Mouse (Mus musculus) olfactory bulb, adult 2 months (tissue): Measurements from ENCODE around the gene Hcfc2.

ENCODE experiments used
- CTCF ChIP-seq: fragments of 200-500 bp; IDR thresholded peaks from 2 replicates; pipeline ENCODE4 v1.5.1; 2012; ENCODE audit warnings: low read depth, mild to moderate bottlenecking, low read length, moderate library complexity; ENCODE audit not compliant: insufficient read depth
- POLR2A ChIP-seq: fragments of 200-500 bp; IDR thresholded peaks from 2 replicates; pipeline ENCODE4 v1.6.1; 2012; ENCODE audit warnings: mild to moderate bottlenecking, low read depth, low read length, moderate library complexity; ENCODE audit not compliant: insufficient read depth

- TF ChIP-seq CTCF (no peak), POLR2A (no peak)
Measured at GRCm38 (mm10) chr10:82690494-82690893, 5.5 kb upstream of the Hcfc2 start, which contains the start of gene Glt8d2.
